In genomic region chr13:53941005-53941747, GRCm38 (mm10) we compare ENCODE assay signal across 12 mouse cellular contexts.
DNase-seq lines count a peak whose midpoint lies in the region; ATAC-seq and TF ChIP-seq lines count a peak whose summit lies in the region.
"Had no signal": no experiment of that assay in that cellular context is flagged by ENCODE, and none has a peak within 500 bp of the region (broad histone marks: within the 10 kb centered on the region; RNA-seq: fewer than 3 reads in every experiment).

No protein-coding gene starts in this region.

- H3K4me1 ChIP-seq in midbrain, embryonic 13.5 days (replicated peaks): peaks cover 13% of the 10 kb centered on the region; the same call in 1 of the 2 replicates
- H3K4me1 ChIP-seq in midbrain, embryonic 11.5 days (ENCODE audit: control insufficient read depth, insufficient read depth, low read length): no peaks in the 10 kb centered on the region
- H3K4me1 ChIP-seq in forebrain, postnatal 0 days (ENCODE audit: insufficient read depth): no peaks in the 10 kb centered on the region
- H3K4me1 ChIP-seq: embryonic facial prominence, embryonic 13.5 days; limb, embryonic 10.5 days had no signal

- 0 out of 2 replicates have a peak overlapping the region, but pooled peaks have one; percentile 19 for H3K27ac ChIP-seq in midbrain, embryonic 13.5 days
- H3K27ac ChIP-seq in midbrain, embryonic 11.5 days (ENCODE audit: low read depth, low read length): no peak overlapping the region
- H3K27ac ChIP-seq in forebrain, postnatal 0 days (ENCODE audit: low read depth, low read length): peak overlapping the region; percentile 50
- H3K27ac ChIP-seq: embryonic facial prominence, embryonic 13.5 days; limb, embryonic 10.5 days had no signal

- no peaks in the 10 kb centered on the region for H3K27me3 ChIP-seq in midbrain, embryonic 13.5 days
- no peaks in the 10 kb centered on the region for H3K27me3 ChIP-seq in midbrain, embryonic 11.5 days (ENCODE audit: control insufficient read depth, insufficient read depth, low read length)
- H3K27me3 ChIP-seq in forebrain, postnatal 0 days (ENCODE audit: insufficient read depth, low read length): no peaks in the 10 kb centered on the region
- H3K27me3 ChIP-seq: embryonic facial prominence, embryonic 13.5 days had no signal

- no peaks in the 10 kb centered on the region for H3K9me3 ChIP-seq in midbrain, embryonic 13.5 days
- no peaks in the 10 kb centered on the region for H3K9me3 ChIP-seq in midbrain, embryonic 11.5 days (ENCODE audit: control insufficient read depth, low read length)
- H3K9me3 ChIP-seq in forebrain, postnatal 0 days (ENCODE audit: low read length): no peaks in the 10 kb centered on the region
- H3K9me3 ChIP-seq: embryonic facial prominence, embryonic 13.5 days; limb, embryonic 10.5 days had no signal

- no peak overlapping the region for H3K9ac ChIP-seq in midbrain, embryonic 13.5 days (replicated peaks)
- no peak overlapping the region for H3K9ac ChIP-seq in midbrain, embryonic 11.5 days (ENCODE audit: low read length)
- H3K9ac ChIP-seq in forebrain, postnatal 0 days: no peak overlapping the region
- H3K9ac ChIP-seq: embryonic facial prominence, embryonic 13.5 days; liver, postnatal 0 days had no signal

- TF ChIP-seq CTCF in forebrain, postnatal 0 days (IDR thresholded peaks at IDR 0.05; ENCODE audit: low read depth): no peak

- H3K36me3 ChIP-seq in midbrain, embryonic 13.5 days: no peaks in the 10 kb centered on the region
- no peaks in the 10 kb centered on the region for H3K36me3 ChIP-seq in midbrain, embryonic 11.5 days (ENCODE audit: control insufficient read depth, insufficient read depth, low read length)
- H3K36me3 ChIP-seq in forebrain, postnatal 0 days (ENCODE audit: insufficient read depth): no peaks in the 10 kb centered on the region
- H3K36me3 ChIP-seq: embryonic facial prominence, embryonic 13.5 days; limb, embryonic 10.5 days had no signal

- peak; percentile 75 for ATAC-seq in midbrain, embryonic 13.5 days
- no peak for ATAC-seq in midbrain, embryonic 11.5 days (ENCODE audit: low FRiP score)
- peak; percentile 84 for ATAC-seq in forebrain, postnatal 0 days
- ATAC-seq: liver, postnatal 0 days had no signal

- DNase-seq in midbrain, embryonic 11.5 days (ENCODE audit: low spot score, missing footprints): no peak
- peak; percentile 14 for DNase-seq in cerebellum, adult 8-10 months
- DNase-seq in forebrain, postnatal 0 days: peak; percentile 87
- DNase-seq in retina, postnatal 1 day: peak; percentile 55
- no peak for DNase-seq in adrenal gland, adult (ENCODE audit: inconsistent age in 2 of 2, low spot score in 1 of 2)
- no peak for DNase-seq in adrenal gland, adult 2 months
- DNase-seq: kidney, postnatal 10 days; liver, postnatal 0 days had no signal

- no peak overlapping the region for H3K4me2 ChIP-seq in midbrain, embryonic 13.5 days (replicated peaks)
- H3K4me2 ChIP-seq in midbrain, embryonic 11.5 days: no peak overlapping the region
- no peak overlapping the region for H3K4me2 ChIP-seq in forebrain, postnatal 0 days (ENCODE audit: low read depth)
- H3K4me2 ChIP-seq: embryonic facial prominence, embryonic 13.5 days; heart, embryonic 11.5 days had no signal

- no peak overlapping the region for H3K4me3 ChIP-seq in midbrain, embryonic 13.5 days (replicated peaks)
- H3K4me3 ChIP-seq in midbrain, embryonic 11.5 days (ENCODE audit: low read depth, low read length): no peak overlapping the region
- H3K4me3 ChIP-seq in forebrain, postnatal 0 days (ENCODE audit: low read depth, low read length): no peak overlapping the region
- H3K4me3 ChIP-seq: embryonic facial prominence, embryonic 13.5 days; limb, embryonic 10.5 days had no signal

- WGBS in midbrain, embryonic 13.5 days: 64% methylated on average over 13 of the region's 13 CpGs
- WGBS in midbrain, embryonic 11.5 days: 84% methylated on average over 13 of the region's 13 CpGs
- 41% methylated on average over 13 of the region's 13 CpGs for WGBS in forebrain, postnatal 0 days

Comparison
In these comparisons a context has a peak if more than half of its experiments do, and no peak if none do; other contexts are left out.
1. DNase-seq: peak in cerebellum, adult 8-10 months (single experiment), forebrain, postnatal 0 days (single experiment) and retina, postnatal 1 day (single experiment); none in midbrain, embryonic 11.5 days (single experiment), adrenal gland, adult (0 of 2) and adrenal gland, adult 2 months (single experiment).